11 mouse cellular contexts compared by ENCODE assay signal in genomic region chr11:71144661-71145060, GRCm38 (mm10). TPM values are rescaled to one million over a fixed set of nuclear protein-coding genes. Genes with fewer than 3 reads are reported as not detected.
A peak's percentile ranks its signal among the peaks of the same experiment; 100 is the strongest.
DNase-seq lines count a peak whose midpoint lies in the region; ATAC-seq lines count a peak whose summit lies in the region.
"Had no signal": no experiment of that assay in that cellular context is flagged by ENCODE, and none has a peak within 500 bp of the region (broad histone marks: within the 10 kb centered on the region; RNA-seq: fewer than 3 reads in every experiment).

TSS of gene Nlrp1a (minus strand) at chr11:71144704.

- H3K4me3 ChIP-seq in heart, embryonic 11.5 days (ENCODE audit: low read depth, low read length): no peak within 1 kb of the TSS
- no peak within 1 kb of the TSS for H3K4me3 ChIP-seq in midbrain, embryonic 14.5 days (replicated peaks; ENCODE audit: low read depth, low read length)
- no peak within 1 kb of the TSS for H3K4me3 ChIP-seq in hindbrain, embryonic 16.5 days (ENCODE audit: low read length)

- peak; percentile 5 to 8 for DNase-seq in heart, postnatal 10 days
- DNase-seq in 3134 (ENCODE audit: extremely low read depth, insufficient read length, low spot score): peak; percentile 10
- DNase-seq in midbrain, embryonic 14.5 days: no peak
- DNase-seq in gastrocnemius, postnatal 36 days: no peak
- DNase-seq: adrenal gland, postnatal 10 days; embryo, embryonic 11 days had no signal

- intact Hi-C loops in heart, postnatal 10 days (cut with DNase I): no loop called here
- intact Hi-C loops in gastrocnemius, postnatal 36 days (cut with DNase I): no loop called here

- H3K9ac ChIP-seq in heart, embryonic 11.5 days (ENCODE audit: low read depth, low read length): no peak within 1 kb of the TSS
- H3K9ac ChIP-seq in midbrain, embryonic 14.5 days (replicated peaks; ENCODE audit: low read length): no peak within 1 kb of the TSS
- H3K9ac ChIP-seq in hindbrain, embryonic 16.5 days (ENCODE audit: low read depth, low read length): no peak within 1 kb of the TSS
- H3K9ac ChIP-seq: hindbrain, embryonic 14.5 days had no signal

- no peaks in the 10 kb centered on the region for H3K9me3 ChIP-seq in heart, embryonic 11.5 days (replicated peaks; ENCODE audit: control insufficient read depth, low read length)
- H3K9me3 ChIP-seq in midbrain, embryonic 14.5 days (ENCODE audit: control insufficient read depth, low read length): no peaks in the 10 kb centered on the region
- H3K9me3 ChIP-seq in hindbrain, embryonic 16.5 days (ENCODE audit: control insufficient read depth, low read length): no peaks in the 10 kb centered on the region

- no peaks in the 10 kb centered on the region for H3K36me3 ChIP-seq in heart, embryonic 11.5 days (ENCODE audit: control insufficient read depth, insufficient read depth, low read length)
- no peaks in the 10 kb centered on the region for H3K36me3 ChIP-seq in midbrain, embryonic 14.5 days (ENCODE audit: control insufficient read depth, insufficient read depth, low read length)
- H3K36me3 ChIP-seq in hindbrain, embryonic 16.5 days (ENCODE audit: control insufficient read depth, insufficient read depth, low read length): no peaks in the 10 kb centered on the region

- WGBS in heart, embryonic 11.5 days (ENCODE audit: insufficient replicate concordance): 63% methylated on average over 3 of the region's 3 CpGs
- 79% methylated on average over 3 of the region's 3 CpGs for WGBS in midbrain, embryonic 14.5 days
- WGBS in hindbrain, embryonic 16.5 days: 86% methylated on average over 3 of the region's 3 CpGs

- no peak within 1 kb of the TSS for H3K4me2 ChIP-seq in heart, embryonic 11.5 days
- H3K4me2 ChIP-seq in midbrain, embryonic 14.5 days (ENCODE audit: low read length): no peak within 1 kb of the TSS
- H3K4me2 ChIP-seq in hindbrain, embryonic 16.5 days (ENCODE audit: low read length): no peak within 1 kb of the TSS
- H3K4me2 ChIP-seq: hindbrain, embryonic 14.5 days had no signal

- ATAC-seq in heart, embryonic 11.5 days (replicated peaks; ENCODE audit: insufficient number of reproducible peaks, low FRiP score, low TSS enrichment): no peak
- peak; percentile 100 for ATAC-seq in granulocyte monocyte progenitor cell, adult 5-6 weeks (replicated peaks; ENCODE audit: poor library complexity, severe bottlenecking)
- peak; percentile 99 for ATAC-seq in megakaryocyte progenitor cell, adult 5-6 weeks (replicated peaks; ENCODE audit: poor library complexity)
- ATAC-seq in midbrain, embryonic 14.5 days (ENCODE audit: low FRiP score, low TSS enrichment): no peak
- no peak for ATAC-seq in hindbrain, embryonic 16.5 days

- no peak within 1 kb of the TSS for H3K27ac ChIP-seq in heart, embryonic 11.5 days (ENCODE audit: low read depth, low read length)
- H3K27ac ChIP-seq in midbrain, embryonic 14.5 days (replicated peaks; ENCODE audit: low read depth, low read length): no peak within 1 kb of the TSS
- H3K27ac ChIP-seq in hindbrain, embryonic 16.5 days (ENCODE audit: low read depth, low read length): no peak within 1 kb of the TSS
- H3K27ac ChIP-seq: hindbrain, embryonic 14.5 days had no signal

- no peaks in the 10 kb centered on the region for H3K27me3 ChIP-seq in heart, embryonic 11.5 days (ENCODE audit: control insufficient read depth, insufficient read depth, low read length)
- no peaks in the 10 kb centered on the region for H3K27me3 ChIP-seq in midbrain, embryonic 14.5 days (ENCODE audit: control insufficient read depth, insufficient read depth, low read length)
- H3K27me3 ChIP-seq in hindbrain, embryonic 16.5 days (replicated peaks; ENCODE audit: control insufficient read depth, insufficient read depth, low read length): no peaks in the 10 kb centered on the region

- H3K4me1 ChIP-seq in heart, embryonic 11.5 days (ENCODE audit: control insufficient read depth, insufficient read depth, low read length): no peaks in the 10 kb centered on the region
- no peaks in the 10 kb centered on the region for H3K4me1 ChIP-seq in midbrain, embryonic 14.5 days (ENCODE audit: control insufficient read depth, insufficient read depth, low read length)
- no peaks in the 10 kb centered on the region for H3K4me1 ChIP-seq in hindbrain, embryonic 16.5 days (ENCODE audit: control insufficient read depth, insufficient read depth, low read depth, low read length)

RNA-seq across cellular contexts. Expression of gene Nlrp1a, which starts in this region (rescaled TPM):
- 1 to 10 TPM in 1 of 2 experiments, under 1 TPM in 1; 0.74 to 1.2 TPM for total RNA-seq in heart, postnatal 10 days (2021)
- not detected in 2 replicates for polyA plus RNA-seq in heart, embryonic 11.5 days (2014; fragmentation: Nextera tagmentation; extraction: Ambion mirVana)
- 6.4 and 7.2 TPM in 2 replicates for total RNA-seq in granulocyte monocyte progenitor cell, adult 5-6 weeks (2014; fragmentation: Nextera tagmentation)
- 12.4 and 13.6 TPM in 2 replicates for total RNA-seq in granulocyte monocyte progenitor cell, adult 5-6 weeks (2017)
- 4.9 and 5.0 TPM in 2 replicates for total RNA-seq in megakaryocyte progenitor cell, adult 5-6 weeks (2015)
- 7.5 and 7.7 TPM in 2 replicates for total RNA-seq in megakaryocyte progenitor cell, adult 5-6 weeks (2017)
- polyA plus RNA-seq in midbrain, embryonic 14.5 days (2014; fragmentation: Nextera tagmentation; extraction: Ambion mirVana): not detected in 2 replicates
- total RNA-seq in gastrocnemius, postnatal 36 days (2021): under 1 TPM; 0.22 to 0.38 TPM
- 0.04 TPM in 1 of 2 replicates, not detected in the other for polyA plus RNA-seq in hindbrain, embryonic 16.5 days (2015; fragmentation: Nextera tagmentation; extraction: Ambion mirVana)

Comparison
In these comparisons a context has a peak if more than half of its experiments do, and no peak if none do; other contexts are left out.
1. DNase-seq: peak in heart, postnatal 10 days (2 of 2) and 3134 (single experiment); none in midbrain, embryonic 14.5 days (single experiment) and gastrocnemius, postnatal 36 days (0 of 2).
2. ATAC-seq: peak in granulocyte monocyte progenitor cell, adult 5-6 weeks (single experiment) and megakaryocyte progenitor cell, adult 5-6 weeks (single experiment); none in heart, embryonic 11.5 days (single experiment), midbrain, embryonic 14.5 days (single experiment) and hindbrain, embryonic 16.5 days (single experiment).